10 mouse cellular contexts compared by ENCODE assay signal in genomic region chr1:178952910-178953309, GRCm38 (mm10).
DNase-seq lines count a peak whose midpoint lies in the region; ATAC-seq and TF ChIP-seq lines count a peak whose summit lies in the region.
"Had no signal": no experiment of that assay in that cellular context is flagged by ENCODE, and none has a peak within 500 bp of the region (broad histone marks: within the 10 kb centered on the region; RNA-seq: fewer than 3 reads in every experiment).

No protein-coding gene starts in this region.

- H3K27me3 ChIP-seq in testis, adult 2 months (ENCODE audit: control insufficient read depth, insufficient read depth, low read length) = no peaks in the 10 kb centered on the region
- H3K27me3 ChIP-seq in midbrain, embryonic 13.5 days = no peaks in the 10 kb centered on the region
- H3K27me3 ChIP-seq: intestine, embryonic 15.5 days had no signal

- no peaks in the 10 kb centered on the region for H3K36me3 ChIP-seq in testis, adult 2 months (ENCODE audit: control insufficient read depth, insufficient read depth, low read length)
- no peaks in the 10 kb centered on the region for H3K36me3 ChIP-seq in midbrain, embryonic 13.5 days
- H3K36me3 ChIP-seq: intestine, embryonic 15.5 days had no signal

- ATAC-seq in midbrain, embryonic 13.5 days = no peak; the same call in 1 of the 2 replicates
- ATAC-seq: intestine, embryonic 15.5 days had no signal

- DNase-seq in cerebellum, postnatal 10 days = peak; percentile 42 to 54
- no peak for DNase-seq in cerebellum, adult 11-12 months
- no peak for DNase-seq in testis, postnatal 14 days (ENCODE audit: low spot score)
- DNase-seq in layer of hippocampus, postnatal 36 days = no peak
- DNase-seq in adrenal gland, adult (ENCODE audit: inconsistent age in 2 of 2, low spot score in 1 of 2) = no peak
- no peak for DNase-seq in thymus, postnatal 25 days
- DNase-seq: thymus, adult 18-20 months had no signal

- no peak for TF ChIP-seq POLR2A in testis, adult 2 months (IDR thresholded peaks at IDR 0.05; ENCODE audit: control insufficient read depth, low read depth, low read length)

- WGBS in midbrain, embryonic 13.5 days = 58% methylated on average over 12 of the region's 12 CpGs

- no peaks in the 10 kb centered on the region; the same call in 1 of the 2 replicates for H3K4me1 ChIP-seq in testis, adult 2 months (ENCODE audit: control insufficient read depth, insufficient read depth, low read length)
- peaks cover 11% of the 10 kb centered on the region for H3K4me1 ChIP-seq in midbrain, embryonic 13.5 days (replicated peaks)
- H3K4me1 ChIP-seq: intestine, embryonic 15.5 days had no signal

- peak overlapping the region; percentile 34 for H3K4me3 ChIP-seq in testis, adult 2 months (ENCODE audit: control insufficient read depth, low read depth, low read length)
- H3K4me3 ChIP-seq in midbrain, embryonic 13.5 days (replicated peaks) = no peak overlapping the region
- H3K4me3 ChIP-seq: intestine, embryonic 15.5 days had no signal

- no peaks in the 10 kb centered on the region; the same call in 1 of the 2 replicates for H3K9me3 ChIP-seq in midbrain, embryonic 13.5 days
- H3K9me3 ChIP-seq: intestine, embryonic 15.5 days had no signal

- no peak overlapping the region for H3K4me2 ChIP-seq in midbrain, embryonic 13.5 days (replicated peaks)
- H3K4me2 ChIP-seq: intestine, embryonic 15.5 days had no signal

- TF ChIP-seq CTCF in testis, adult 2 months (IDR thresholded peaks at IDR 0.05; ENCODE audit: control insufficient read depth, insufficient read depth, insufficient replicate concordance, low read depth, low read length) = no peak

- no peak overlapping the region for H3K27ac ChIP-seq in testis, adult 2 months (ENCODE audit: control insufficient read depth, insufficient read depth, low read depth, low read length)
- H3K27ac ChIP-seq in midbrain, embryonic 13.5 days = 0 out of 2 replicates have a peak overlapping the region, but pooled peaks have one; percentile 36
- H3K27ac ChIP-seq: intestine, embryonic 15.5 days had no signal

- no peak overlapping the region for H3K9ac ChIP-seq in midbrain, embryonic 13.5 days (replicated peaks)
- H3K9ac ChIP-seq: intestine, embryonic 15.5 days had no signal

Comparison
In these comparisons a context has a peak if more than half of its experiments do, and no peak if none do; other contexts are left out.
1. DNase-seq: peak in cerebellum, postnatal 10 days (2 of 2); none in cerebellum, adult 11-12 months (single experiment), testis, postnatal 14 days (single experiment), layer of hippocampus, postnatal 36 days (0 of 2), adrenal gland, adult (0 of 2) and thymus, postnatal 25 days (single experiment).